Mouse (Mus musculus) gonadal fat pad, adult 2 months (tissue): ENCODE measurements around the gene Gm42906. TPM values are rescaled to one million over a fixed set of nuclear protein-coding genes. Genes with fewer than 3 reads are reported as not detected.

Experiments used
- DNase-seq: peaks from one replicate; pipeline ENCODE4 v3.0.0-alpha.2; 2012; ENCODE audit warnings: low read depth
- polyA plus RNA-seq: library from polyadenylated mRNA; depleted of rRNA; stranded (reverse); fragments of >200 nt; gene quantifications from 2 replicates; pipeline ENCODE4 v1.2.3, GENCODE M21; 2012

Gene Gm42906
- polyA plus RNA-seq, 1 experiment, result not detected

- DNase-seq, result no peak
Observed at GRCm38 (mm10) chr5:151299576-151299975, 128.4 kb downstream of the Gm42906 start.

- DNase-seq, result no peak
Observed at GRCm38 (mm10) chr5:151298371-151298770, 129.6 kb downstream of the Gm42906 start.

GRCm38 (mm10) chr5:151296244-151296643 lies 131.7 kb downstream of the Gm42906 start:
- no peak for DNase-seq

DNA sequence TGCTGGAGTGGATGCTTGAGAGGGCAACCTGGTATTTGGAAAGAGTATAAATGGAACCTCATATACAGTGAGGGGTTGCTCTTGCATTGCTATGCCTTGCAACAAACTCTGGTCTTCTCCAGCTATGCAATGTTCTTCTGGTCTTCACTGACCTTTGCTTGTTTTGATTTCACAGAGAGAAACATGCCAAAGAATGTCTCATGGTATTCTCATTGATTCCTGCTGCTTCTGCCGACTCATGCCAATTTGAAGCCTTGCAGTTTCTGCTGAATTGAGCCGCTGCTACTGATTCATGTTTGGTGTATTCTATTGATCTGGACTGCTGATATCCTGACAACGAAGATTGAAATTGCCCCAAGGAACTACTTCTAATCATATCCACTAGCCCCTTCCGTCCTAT lies 134.4 kb downstream of the Gm42906 start:
- DNase-seq, result no peak

DNA sequence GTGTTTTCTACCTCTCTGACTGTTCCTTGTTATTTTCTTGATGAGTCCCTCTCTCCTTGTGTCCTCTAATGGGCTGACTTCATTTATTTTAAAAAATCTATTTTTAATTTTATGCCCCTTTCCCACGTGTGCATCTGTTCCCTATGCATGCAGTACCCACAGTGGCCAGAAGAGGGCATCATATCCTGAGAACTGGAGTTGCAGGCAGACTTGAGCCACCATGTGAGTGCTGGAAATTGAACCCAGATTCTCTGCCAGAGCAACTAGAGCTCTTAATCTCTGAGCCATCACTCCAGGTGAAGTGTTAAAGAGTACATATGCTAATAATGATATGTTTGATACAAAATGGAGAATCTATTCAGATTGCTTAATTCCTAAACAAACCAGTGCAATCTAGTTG lies 135.7 kb downstream of the Gm42906 start:
- DNase-seq, result no peak

DNA sequence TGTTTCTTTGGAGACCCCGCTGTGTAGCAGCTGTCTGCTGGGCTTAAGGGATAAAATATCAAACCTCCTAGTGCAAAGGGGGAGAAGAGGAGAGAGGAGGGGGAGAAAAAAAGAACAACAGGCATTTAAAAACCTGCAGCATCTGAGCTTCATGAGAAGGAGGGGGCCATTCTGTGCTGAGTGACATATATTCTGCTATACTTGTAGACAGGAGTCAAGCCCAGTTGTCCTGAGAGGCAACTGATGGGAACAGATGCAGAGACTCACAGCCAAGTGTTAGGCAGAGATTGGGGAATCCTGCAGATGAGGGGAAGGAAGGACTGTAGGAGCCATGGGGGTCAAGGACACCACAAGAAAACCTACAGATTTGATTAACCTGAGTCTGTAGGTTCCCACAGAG lies 141.6 kb downstream of the Gm42906 start:
- no peak for DNase-seq

GRCm38 (mm10) chr5:151279531-151279930 lies 148.4 kb downstream of the Gm42906 start:
- no peak for DNase-seq

- no peak for DNase-seq
Observed at GRCm38 (mm10) chr5:151277927-151278326, 150.0 kb downstream of the Gm42906 start.

- DNase-seq, result no peak
Observed at GRCm38 (mm10) chr5:151275986-151276385, 152.0 kb downstream of the Gm42906 start.

DNA sequence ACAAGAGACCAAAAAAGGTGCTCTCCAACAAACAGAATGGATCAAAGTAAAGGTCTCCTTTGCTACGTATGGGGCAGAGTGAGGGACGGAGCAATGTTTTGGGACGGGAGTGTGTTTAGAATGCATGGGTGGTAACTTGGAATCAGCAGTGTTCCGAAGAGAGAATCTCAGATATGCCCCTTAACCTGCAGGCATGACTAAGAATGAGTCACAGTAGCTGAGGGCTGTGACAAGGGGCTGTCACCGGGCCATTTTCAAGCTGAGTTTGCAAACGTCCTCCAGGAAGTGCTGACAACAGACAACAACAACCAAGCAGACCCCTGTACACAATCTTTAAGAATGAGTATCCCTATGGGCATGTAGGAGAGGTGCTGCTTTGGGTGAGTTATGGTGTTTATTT lies 153.7 kb downstream of the Gm42906 start:
- no peak for DNase-seq

DNA sequence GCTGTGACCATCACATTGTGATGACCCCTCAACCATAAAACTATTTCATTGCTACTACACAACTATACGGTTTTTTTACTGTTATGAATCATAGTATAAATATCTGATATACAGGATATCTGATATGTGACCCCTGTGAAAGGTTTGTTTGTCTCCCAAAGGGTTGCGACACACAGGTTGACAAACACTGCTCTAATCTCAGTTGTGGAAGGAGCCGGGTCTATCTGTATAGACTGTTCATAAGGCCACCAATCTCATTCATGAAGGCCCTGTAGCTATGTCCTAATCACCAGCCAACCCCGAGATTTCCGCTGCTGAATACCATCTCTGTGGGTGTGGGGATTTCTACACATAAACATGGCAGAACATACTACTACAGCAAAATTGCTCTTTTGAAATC lies 157.1 kb downstream of the Gm42906 start:
- DNase-seq, result no peak

GRCm38 (mm10) chr5:151266896-151267634 lies 160.9 kb downstream of the Gm42906 start:
- peak; percentile 52 for DNase-seq

GRCm38 (mm10) chr5:151261558-151261957 lies 166.4 kb downstream of the Gm42906 start:
- DNase-seq, result no peak

GRCm38 (mm10) chr5:151252213-151252612 lies 175.8 kb downstream of the Gm42906 start:
- no peak for DNase-seq

DNA sequence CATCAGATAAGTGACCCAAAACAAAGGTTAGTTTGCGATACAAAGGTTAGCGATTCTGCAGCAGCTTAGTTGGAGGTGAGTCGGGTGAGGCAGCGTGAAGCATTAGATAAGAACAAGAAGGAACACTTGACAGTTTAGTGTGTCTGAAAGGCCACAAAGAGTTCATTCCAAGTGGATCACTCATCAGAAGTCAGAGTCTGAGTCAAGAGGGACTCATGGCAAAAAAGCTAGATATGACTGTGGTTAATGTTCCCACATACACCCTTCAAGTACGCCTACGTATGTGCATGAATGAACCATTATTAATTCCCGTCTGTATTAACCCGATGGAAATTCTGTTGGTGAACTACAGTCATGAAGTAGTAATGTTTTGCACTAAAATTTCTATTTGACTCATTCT lies 176.3 kb downstream of the Gm42906 start:
- DNase-seq, result no peak

GRCm38 (mm10) chr5:151248671-151249620 lies 179.0 kb downstream of the Gm42906 start:
- no peak for DNase-seq

- DNase-seq, result no peak
Observed at GRCm38 (mm10) chr5:151248084-151248483, 179.9 kb downstream of the Gm42906 start.

- no peak for DNase-seq
Observed at GRCm38 (mm10) chr5:151247115-151247875, 180.7 kb downstream of the Gm42906 start.

- no peak for DNase-seq
Observed at GRCm38 (mm10) chr5:151246287-151246686, 181.7 kb downstream of the Gm42906 start.

DNA sequence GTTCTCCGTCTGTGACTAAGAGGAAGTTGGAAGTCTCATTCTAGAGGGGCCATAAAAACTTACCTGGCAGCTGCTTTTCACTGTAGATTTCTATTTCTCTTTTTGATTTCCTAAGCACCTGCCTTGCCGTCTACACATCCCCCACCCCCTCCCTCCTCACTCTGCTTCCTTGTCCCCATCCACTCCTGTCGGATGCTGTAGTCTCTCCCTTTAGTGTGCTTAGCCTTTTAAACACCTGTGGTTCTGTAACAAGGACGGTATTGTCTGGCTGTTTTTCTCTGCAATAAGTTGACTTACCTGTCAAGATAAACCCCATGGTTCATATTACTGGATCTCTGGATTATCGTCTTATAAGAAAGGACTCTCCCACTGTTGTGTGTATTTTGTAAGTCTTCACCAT lies 182.4 kb downstream of the Gm42906 start:
- DNase-seq, result no peak

GRCm38 (mm10) chr5:151238730-151239129 lies 189.2 kb downstream of the Gm42906 start:
- DNase-seq, result no peak

DNA sequence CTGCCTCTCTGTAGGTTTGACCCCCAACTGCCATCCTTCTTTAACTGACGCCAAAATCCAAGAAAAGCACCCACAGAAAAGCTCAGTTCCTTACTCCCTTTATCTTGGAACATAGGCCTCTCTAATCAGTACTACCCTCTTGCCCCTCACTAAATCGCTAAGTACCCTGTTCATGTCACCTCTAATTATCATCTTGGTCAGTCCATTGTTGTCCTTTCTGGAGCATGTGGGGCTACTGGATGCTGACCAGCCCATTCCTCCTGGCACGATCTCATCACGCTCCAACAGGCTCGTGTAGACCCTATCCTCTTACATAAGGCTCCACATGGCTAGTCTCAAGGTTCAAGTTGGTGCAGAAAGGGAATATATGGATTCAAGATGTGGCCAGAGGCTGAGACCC lies 191.6 kb downstream of the Gm42906 start:
- no peak for DNase-seq
